Mouse (Mus musculus) limb, embryonic 14.5 days (tissue): ENCODE measurements around the gene Hikeshi. TPM values are rescaled to one million over a fixed set of nuclear protein-coding genes. Genes with fewer than 3 reads are reported as not detected.

ENCODE experiments used
- ATAC-seq: fragments of 200-750 bp; cut with Nextera tagmentation; 2 replicates; pipeline ENCODE4 v1.8.0; 2017; ENCODE audit warnings: low read depth, moderate number of reproducible peaks, moderate TSS enrichment; ENCODE audit not compliant: low FRiP score
- DNase-seq: peaks from one replicate; pipeline ENCODE4 v3.0.0-alpha.2; 2015; ENCODE audit warnings: low spot score
- H3K27ac ChIP-seq: fragments of 300-500 bp; sonication (generic); replicated peaks from 2 replicates; pipeline ENCODE4 v1.5.1; 2014; ENCODE audit warnings: low read depth, mild to moderate bottlenecking, low read length, moderate library complexity, mixed read lengths
- H3K27me3 ChIP-seq: fragments of 300-500 bp; sonication (generic); 2 replicates; pipeline ENCODE4 v1.6.1; 2014; ENCODE audit warnings: low read length, mixed read lengths; ENCODE audit not compliant: control insufficient read depth, insufficient read depth
- H3K36me3 ChIP-seq: fragments of 300-500 bp; sonication (generic); 2 replicates; pipeline ENCODE4 v1.6.1; 2014; ENCODE audit warnings: mild to moderate bottlenecking, low read length, moderate library complexity, mixed read lengths; ENCODE audit not compliant: control insufficient read depth, insufficient read depth
- H3K4me1 ChIP-seq: fragments of 300-500 bp; sonication (generic); 2 replicates; pipeline ENCODE4 v1.6.1; 2014; ENCODE audit warnings: antibody characterized with exemption, low read length, mixed read lengths; ENCODE audit not compliant: control insufficient read depth, insufficient read depth
- H3K4me2 ChIP-seq: fragments of 300-500 bp; sonication (generic); replicated peaks from 2 replicates; pipeline ENCODE4 v1.6.1; 2014; ENCODE audit warnings: low read depth, mild to moderate bottlenecking, low read length, moderate library complexity; ENCODE audit not compliant: severe bottlenecking
- H3K4me3 ChIP-seq: fragments of 300-500 bp; sonication (generic); replicated peaks from 2 replicates; pipeline ENCODE4 v1.5.1; 2014; ENCODE audit warnings: low read length
- H3K9ac ChIP-seq: fragments of 300-500 bp; sonication (generic); 2 replicates; pipeline ENCODE4 v1.6.1; 2014; ENCODE audit warnings: mild to moderate bottlenecking, low read depth, low read length, moderate library complexity; ENCODE audit not compliant: severe bottlenecking
- H3K9me3 ChIP-seq: fragments of 300-500 bp; sonication (generic); 2 replicates; pipeline ENCODE4 v1.6.1; 2016; ENCODE audit warnings: low read length; ENCODE audit not compliant: control insufficient read depth
- POLR2A ChIP-seq: fragments of 200-500 bp; IDR thresholded peaks from 2 replicates; pipeline ENCODE4 v1.8.0; 2012; ENCODE audit warnings: inconsistent platforms, mild to moderate bottlenecking, moderate library complexity, borderline replicate concordance; ENCODE audit not compliant: insufficient read depth, insufficient read length; ENCODE audit errors: extremely low read depth
- WGBS: fragments of 180-500 bp; shearing (Covaris S2); extraction: QIAGEN DNeasy Blood & Tissue Kit; methylation state at CpG from one replicate; pipeline ENCODE4 v1.1.7; 2014; 5-methylcytosine and 5-hydroxymethylcytosine counted together
- polyA plus RNA-seq, 2 experiments: library from polyadenylated mRNA; depleted of rRNA in 1 of 2; stranded (reverse) in 1 of 2; unstranded in 1 of 2; fragments of >200 nt; fragmentation: Nextera tagmentation in 1 of 2; extraction: Ambion mirVana in 1 of 2; gene quantifications; 2 replicates each; pipeline versions ENCODE4 v1.2.1 to v1.2.3; 2012 to 2014

Hikeshi gene
- polyA plus RNA-seq, 2 experiments: 69.6 to 124 TPM

DNA sequence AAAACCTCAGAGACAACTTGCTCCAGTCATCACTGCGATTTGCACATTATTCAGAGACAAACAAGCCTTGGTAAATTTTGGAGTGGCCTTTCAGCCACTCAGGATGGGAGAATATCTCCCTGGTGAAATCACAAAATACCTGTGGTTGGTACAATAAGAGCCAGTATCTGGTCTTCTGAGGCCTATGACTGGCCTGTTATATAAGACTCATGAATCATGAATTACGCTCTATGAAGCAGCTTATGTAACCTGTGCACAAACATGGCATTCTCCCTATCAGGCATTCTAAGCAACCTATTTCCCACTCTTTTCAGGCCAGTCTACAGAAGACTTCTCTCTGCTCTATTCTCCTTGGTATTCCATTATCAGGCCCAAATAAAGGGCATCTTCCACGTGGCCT lies 28.6 kb downstream of the Hikeshi start:
- Histone ChIP-seq H3K4me2 (no peak overlapping the region), H3K36me3 (peaks cover 8% of the 10 kb centered on the region; the same call in 1 of the 2 replicates), H3K9me3 (no peaks in the 10 kb centered on the region), H3K4me3 (no peak overlapping the region), H3K4me1 (peaks cover 10% of the 10 kb centered on the region), H3K27me3 (no peaks in the 10 kb centered on the region), H3K9ac (no peak overlapping the region), H3K27ac (no peak overlapping the region)
- TF ChIP-seq POLR2A: no peak
- no peak for ATAC-seq
- no peak for DNase-seq
- 90% methylated on average over 3 of the region's 3 CpGs for WGBS

DNA sequence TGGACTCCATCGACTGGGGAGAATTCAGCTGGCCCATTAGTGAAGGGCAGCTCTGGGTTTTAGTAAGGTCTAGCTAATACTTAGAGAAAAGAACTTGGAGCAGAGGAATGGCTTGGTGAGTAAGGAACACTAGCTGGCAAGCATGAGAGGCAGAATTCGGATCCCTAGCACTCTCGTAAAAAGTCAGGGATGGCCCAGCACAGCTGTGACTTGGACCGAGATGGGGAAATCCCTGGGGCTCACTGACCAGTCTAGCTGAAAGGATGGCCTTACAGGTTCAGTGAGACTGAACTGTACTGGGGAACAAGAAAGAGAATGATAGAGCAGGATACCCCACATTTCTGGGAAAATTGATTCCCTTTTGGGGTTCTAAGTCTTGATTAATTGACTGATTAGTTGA lies 31.3 kb downstream of the Hikeshi start:
- DNase-seq: no peak
- no peak overlapping the region; the same call in 1 of the 2 replicates for H3K4me2 ChIP-seq
- no peak overlapping the region for H3K4me3 ChIP-seq
- peaks cover 10% of the 10 kb centered on the region for H3K4me1 ChIP-seq
- H3K9me3 ChIP-seq: no peaks in the 10 kb centered on the region
- no peak overlapping the region for H3K9ac ChIP-seq
- H3K36me3 ChIP-seq: no peaks in the 10 kb centered on the region
- no peak for ATAC-seq
- no peak for TF ChIP-seq POLR2A
- no peak overlapping the region for H3K27ac ChIP-seq
- WGBS: 41% methylated on average over 4 of the region's 4 CpGs
- no peaks in the 10 kb centered on the region for H3K27me3 ChIP-seq

DNA sequence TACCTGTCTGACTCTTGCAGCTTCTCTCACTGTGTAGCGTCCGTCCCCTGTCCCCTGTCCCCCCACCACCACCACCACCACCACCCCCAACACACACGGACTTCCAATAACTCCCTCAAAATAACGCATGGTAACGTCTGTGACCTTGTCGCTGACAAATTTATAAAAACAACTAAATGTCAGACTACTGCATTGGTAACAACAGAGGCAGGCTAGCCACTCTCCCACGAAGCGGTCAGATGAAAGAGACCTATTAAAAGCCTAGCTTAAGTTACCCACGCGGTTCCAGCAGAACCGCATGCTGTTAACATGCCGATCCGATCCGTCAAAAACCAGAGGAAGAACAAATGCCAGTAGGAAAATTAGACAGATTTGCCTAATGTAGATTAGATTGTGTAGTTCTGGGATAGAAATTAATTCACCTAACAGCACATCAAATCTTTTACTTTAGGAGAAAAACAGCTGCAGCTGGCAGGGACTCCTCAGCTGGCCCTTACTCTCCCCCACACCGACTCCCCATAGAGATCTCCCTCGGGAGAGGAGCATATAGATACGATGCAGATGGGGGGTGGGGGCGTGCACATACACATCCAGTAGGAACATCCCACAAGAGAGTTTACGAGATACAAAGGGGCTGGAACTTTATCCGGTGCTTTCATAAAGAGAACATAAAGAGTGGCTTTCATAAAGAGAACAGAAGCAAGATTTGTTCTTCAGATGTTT lies 31.9 kb downstream of the Hikeshi start:
- H3K27ac ChIP-seq: no peak overlapping the region
- H3K4me2 ChIP-seq: peak overlapping the region; percentile 30
- peak overlapping the region; percentile 7; the same call in 1 of the 2 replicates for H3K4me3 ChIP-seq
- H3K36me3 ChIP-seq: no peaks in the 10 kb centered on the region
- WGBS: 41% methylated on average over 20 of the region's 20 CpGs
- ATAC-seq: no peak
- H3K27me3 ChIP-seq: no peaks in the 10 kb centered on the region
- H3K9ac ChIP-seq: 0 out of 2 replicates have a peak overlapping the region, but pooled peaks have one; percentile 6
- no peaks in the 10 kb centered on the region for H3K9me3 ChIP-seq
- TF ChIP-seq POLR2A: no peak
- peak; percentile 32 for DNase-seq
- peaks cover 10% of the 10 kb centered on the region for H3K4me1 ChIP-seq

DNA sequence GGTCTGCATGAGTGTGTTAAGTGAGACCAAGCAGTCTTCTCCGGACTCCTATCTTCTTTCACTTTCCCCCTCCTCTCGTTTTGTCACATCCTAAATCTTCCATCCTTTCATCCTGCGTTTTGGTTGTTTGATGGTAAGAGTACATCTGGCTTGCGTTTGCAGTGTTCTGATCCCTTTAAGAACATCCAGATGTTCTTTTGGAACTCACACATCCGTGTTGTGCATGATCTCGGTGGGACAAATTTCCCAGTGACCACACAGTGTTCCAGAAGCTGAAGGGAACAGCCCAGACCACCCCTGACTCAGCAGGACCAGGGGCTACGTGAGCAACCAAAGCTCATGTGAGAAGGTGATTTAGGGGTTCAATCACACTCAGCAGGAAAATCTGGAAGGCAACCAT lies 32.6 kb downstream of the Hikeshi start:
- TF ChIP-seq POLR2A: no peak
- peaks cover 10% of the 10 kb centered on the region for H3K4me1 ChIP-seq
- no peak overlapping the region for H3K9ac ChIP-seq
- peak overlapping the region; percentile 30 for H3K4me2 ChIP-seq
- WGBS: 19% methylated on average over 7 of the region's 7 CpGs
- H3K27me3 ChIP-seq: no peaks in the 10 kb centered on the region
- 0 out of 2 replicates have a peak overlapping the region, but pooled peaks have one; percentile 13 for H3K27ac ChIP-seq
- H3K4me3 ChIP-seq: 0 out of 2 replicates have a peak overlapping the region, but pooled peaks have one; percentile 7
- H3K36me3 ChIP-seq: no peaks in the 10 kb centered on the region
- H3K9me3 ChIP-seq: no peaks in the 10 kb centered on the region
- peak; percentile 57 for ATAC-seq
- DNase-seq: peak; percentile 62

DNA sequence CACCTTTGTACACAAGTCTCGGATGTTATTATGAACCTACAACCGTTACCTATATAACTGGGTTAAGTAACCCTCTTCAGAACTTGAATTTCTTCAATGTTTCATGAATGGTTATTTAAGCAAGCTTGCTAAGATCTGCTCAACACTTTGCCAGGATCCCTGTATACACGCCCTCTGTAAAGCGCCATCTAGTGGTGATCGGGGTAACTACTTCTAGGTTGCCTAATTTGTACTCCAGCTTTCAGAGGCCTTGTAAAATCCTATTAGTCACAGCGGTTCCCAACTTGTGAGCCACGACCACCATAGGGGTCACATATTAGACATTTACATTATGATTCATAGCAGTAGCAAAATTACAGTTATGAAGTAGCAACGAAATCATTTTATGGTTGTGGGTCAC lies 33.1 kb downstream of the Hikeshi start:
- Histone ChIP-seq H3K4me1 (peaks cover 14% of the 10 kb centered on the region), H3K4me2 (peak overlapping the region; percentile 30; the same call in 1 of the 2 replicates), H3K27ac (0 out of 2 replicates have a peak overlapping the region, but pooled peaks have one; percentile 13), H3K9ac (no peak overlapping the region), H3K9me3 (no peaks in the 10 kb centered on the region), H3K4me3 (no peak overlapping the region), H3K36me3 (no peaks in the 10 kb centered on the region), H3K27me3 (no peaks in the 10 kb centered on the region)
- DNase-seq (peak; percentile 80), ATAC-seq (peak; percentile 62)
- 20% methylated on average over 8 of the region's 8 CpGs for WGBS
- no peak for TF ChIP-seq POLR2A
